Mouse (Mus musculus) lung, embryonic 15.5 days (tissue): ENCODE data around the gene Frmd4a. TPM values are rescaled to one million over a fixed set of nuclear protein-coding genes. Genes with fewer than 3 reads are reported as not detected.

Experiments
- ATAC-seq: fragments of 200-750 bp; cut with Nextera tagmentation; 2 replicates; pipeline ENCODE4 v1.8.0; 2017; ENCODE audit warnings: moderate number of reproducible peaks, borderline replicate concordance; ENCODE audit not compliant: low FRiP score, low TSS enrichment; ENCODE audit errors: extremely low read depth
- H3K27ac ChIP-seq: fragments of 300-500 bp; sonication (generic); 2 replicates; pipeline ENCODE4 v1.5.1; 2015; ENCODE audit warnings: moderate library complexity, mild to moderate bottlenecking, inconsistent platforms
- H3K27me3 ChIP-seq: fragments of 300-500 bp; sonication (generic); 2 replicates; pipeline ENCODE4 v1.6.1; 2015; ENCODE audit warnings: inconsistent platforms
- H3K36me3 ChIP-seq: fragments of 300-500 bp; sonication (generic); 2 replicates; pipeline ENCODE4 v1.6.1; 2015; ENCODE audit warnings: inconsistent platforms
- H3K4me1 ChIP-seq: fragments of 300-500 bp; sonication (generic); 2 replicates; pipeline ENCODE4 v1.6.1; 2015; ENCODE audit warnings: inconsistent platforms
- H3K4me2 ChIP-seq: fragments of 300-500 bp; sonication (generic); 2 replicates; pipeline ENCODE4 v1.6.1; 2015; ENCODE audit warnings: inconsistent platforms, mild to moderate bottlenecking, moderate library complexity
- H3K4me3 ChIP-seq: fragments of 300-500 bp; sonication (generic); 2 replicates; pipeline ENCODE4 v1.5.1; 2015; ENCODE audit warnings: mild to moderate bottlenecking, inconsistent platforms
- H3K9ac ChIP-seq: fragments of 300-500 bp; sonication (generic); 2 replicates; pipeline ENCODE4 v1.6.1; 2015; ENCODE audit warnings: inconsistent platforms
- H3K9me3 ChIP-seq: fragments of 300-500 bp; sonication (generic); 2 replicates; pipeline ENCODE4 v1.6.1; 2016; ENCODE audit warnings: inconsistent platforms
- WGBS: fragments of 180-500 bp; shearing (Covaris S2); methylation state at CpG from one replicate; pipeline ENCODE4 v1.1.7; 2015; 5-methylcytosine and 5-hydroxymethylcytosine counted together
- polyA plus RNA-seq: library from polyadenylated mRNA; unstranded; fragments of >200 nt; fragmentation: Nextera tagmentation; extraction: Ambion mirVana; gene quantifications from 2 replicates; pipeline ENCODE4 v1.2.1, GENCODE M21; 2015

Gene Frmd4a
- polyA plus RNA-seq, 1 experiment from 2014 or later = 33.5 TPM

DNA sequence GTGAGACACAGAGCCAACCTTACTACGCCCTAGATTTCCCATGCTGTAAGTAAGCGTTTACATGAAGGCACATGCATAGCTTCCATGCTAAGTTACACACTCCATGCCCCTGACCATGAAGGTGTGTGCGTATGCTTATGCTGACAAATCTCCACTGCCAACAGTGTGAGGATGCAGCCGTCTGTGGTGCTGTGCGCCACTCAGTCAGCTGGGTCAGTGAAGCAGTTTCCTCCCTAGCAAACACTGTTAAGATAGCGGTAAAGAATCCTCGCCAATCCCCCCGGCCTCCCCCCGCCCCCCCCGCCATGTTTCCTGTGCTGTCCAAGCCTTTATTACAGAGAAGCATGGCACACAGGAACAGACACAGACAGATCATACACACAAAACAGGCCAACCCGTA lies 612.0 kb downstream of the Frmd4a start:
- peaks cover 10% of the 10 kb centered on the region; the same call in 1 of the 2 replicates for H3K4me1 ChIP-seq
- no peaks in the 10 kb centered on the region for H3K9me3 ChIP-seq
- H3K4me3 ChIP-seq = no peak overlapping the region
- H3K36me3 ChIP-seq = peaks cover 34% of the 10 kb centered on the region
- no peak overlapping the region for H3K9ac ChIP-seq
- H3K4me2 ChIP-seq = no peak overlapping the region
- no peaks in the 10 kb centered on the region for H3K27me3 ChIP-seq
- no peak for ATAC-seq
- no peak overlapping the region for H3K27ac ChIP-seq
- WGBS = 83% methylated on average over 11 of the region's 11 CpGs

- H3K9me3 ChIP-seq = no peaks in the 10 kb centered on the region
- no peak overlapping the region for H3K4me2 ChIP-seq
- H3K9ac ChIP-seq = no peak overlapping the region
- peaks cover 10% of the 10 kb centered on the region; the same call in 1 of the 2 replicates for H3K4me1 ChIP-seq
- H3K4me3 ChIP-seq = no peak overlapping the region
- ATAC-seq = no peak
- no peak overlapping the region for H3K27ac ChIP-seq
- H3K27me3 ChIP-seq = no peaks in the 10 kb centered on the region
- WGBS = 93% methylated on average over 10 of the region's 10 CpGs
- peaks cover 39% of the 10 kb centered on the region for H3K36me3 ChIP-seq
Measured at GRCm38 (mm10) chr2:4630197-4630835, 612.8 kb downstream of the Frmd4a start.

DNA sequence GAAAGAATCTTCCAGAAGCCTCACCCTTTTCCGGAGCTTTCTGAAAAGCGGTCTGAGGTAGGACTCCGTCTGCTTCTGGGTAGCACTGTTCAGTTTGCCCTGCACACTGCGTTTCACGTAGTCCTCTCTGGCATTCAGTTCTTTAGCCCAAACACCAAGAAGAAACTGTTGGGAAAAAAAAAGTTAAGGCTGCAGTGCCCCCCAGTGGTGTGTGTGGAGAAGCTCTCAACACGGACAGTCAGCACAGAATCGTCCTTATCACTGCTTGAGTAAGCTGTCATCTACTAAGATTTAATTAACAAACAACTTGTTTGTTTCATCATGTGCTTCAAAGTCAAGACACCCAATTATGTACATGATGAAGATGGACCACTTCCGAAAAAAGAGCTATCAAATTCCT lies 618.3 kb downstream of the Frmd4a start:
- no peaks in the 10 kb centered on the region for H3K27me3 ChIP-seq
- 87% methylated on average over 8 of the region's 8 CpGs for WGBS
- H3K36me3 ChIP-seq = peaks cover 76% of the 10 kb centered on the region
- no peaks in the 10 kb centered on the region for H3K4me1 ChIP-seq
- H3K4me2 ChIP-seq = no peak overlapping the region
- no peak overlapping the region for H3K4me3 ChIP-seq
- no peak overlapping the region for H3K27ac ChIP-seq
- ATAC-seq = no peak
- no peaks in the 10 kb centered on the region for H3K9me3 ChIP-seq
- H3K9ac ChIP-seq = no peak overlapping the region

DNA sequence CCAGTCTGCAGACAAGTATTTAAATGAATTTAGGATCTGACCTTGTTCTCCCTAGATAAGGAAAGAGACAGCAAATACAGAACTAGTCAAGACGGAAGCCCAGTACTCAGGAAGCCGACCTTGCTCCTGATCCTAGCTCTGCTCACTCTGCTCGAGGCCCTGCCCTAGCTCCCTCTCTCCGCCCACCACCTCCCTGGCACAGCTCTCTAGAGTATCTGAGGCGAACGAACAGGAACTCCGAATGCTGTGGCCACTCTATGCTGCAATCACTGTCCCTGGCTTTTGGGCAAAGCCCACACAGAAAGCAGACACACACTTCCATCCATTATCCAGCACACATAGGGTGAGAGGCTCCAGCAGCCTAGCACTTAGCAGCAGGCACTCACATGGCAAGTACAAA lies 619.1 kb downstream of the Frmd4a start:
- Histone ChIP-seq H3K27ac (no peak overlapping the region), H3K9ac (no peak overlapping the region), H3K36me3 (peaks cover 81% of the 10 kb centered on the region), H3K9me3 (no peaks in the 10 kb centered on the region), H3K4me1 (no peaks in the 10 kb centered on the region), H3K27me3 (no peaks in the 10 kb centered on the region), H3K4me3 (no peak overlapping the region), H3K4me2 (no peak overlapping the region)
- no peak for ATAC-seq
- 81% methylated on average over 7 of the region's 7 CpGs for WGBS

DNA sequence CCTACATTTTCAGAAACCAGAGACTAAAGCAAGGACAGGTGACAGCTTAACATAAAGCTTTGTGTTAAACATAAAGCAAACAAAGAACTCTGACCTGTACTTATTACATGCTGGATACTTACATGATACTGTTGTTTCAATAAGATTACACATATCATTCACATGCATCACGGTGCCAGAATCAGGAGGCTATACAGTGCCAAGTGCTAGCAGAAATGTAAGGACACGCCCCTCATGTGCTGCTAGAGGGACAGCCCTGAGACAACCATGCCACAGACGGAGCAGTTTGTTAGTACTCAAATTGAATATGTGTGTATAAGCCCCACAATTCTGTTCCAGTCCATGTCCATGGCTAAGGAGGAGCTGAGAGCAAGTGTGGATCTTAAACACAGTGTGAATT lies 620.7 kb downstream of the Frmd4a start:
- Histone ChIP-seq H3K36me3 (peaks cover 83% of the 10 kb centered on the region), H3K9me3 (no peaks in the 10 kb centered on the region), H3K27ac (no peak overlapping the region), H3K27me3 (no peaks in the 10 kb centered on the region), H3K9ac (no peak overlapping the region), H3K4me2 (no peak overlapping the region), H3K4me3 (no peak overlapping the region), H3K4me1 (no peaks in the 10 kb centered on the region)
- ATAC-seq = no peak
- WGBS = 85% methylated on average over 3 of the region's 3 CpGs

DNA sequence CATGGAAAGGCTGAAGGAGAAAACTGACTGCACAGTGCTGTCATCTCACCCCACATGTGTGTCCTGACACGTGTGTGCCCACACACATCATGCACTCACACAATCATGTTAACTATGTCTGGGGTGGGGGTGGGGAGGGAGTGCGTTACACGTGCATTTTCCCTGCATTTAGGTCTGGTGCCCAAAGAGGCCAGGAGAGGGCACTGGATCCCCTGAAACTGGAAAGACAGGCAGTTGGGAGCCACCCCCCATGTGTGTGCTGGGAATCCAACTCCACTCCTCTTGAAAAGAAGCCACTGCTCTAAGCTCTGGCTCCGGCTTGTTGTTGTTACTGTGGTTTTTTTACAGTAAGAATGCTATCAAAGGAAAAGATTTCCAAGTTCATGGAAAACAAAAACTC lies 627.5 kb downstream of the Frmd4a start:
- Histone ChIP-seq H3K27ac (no peak overlapping the region), H3K4me2 (no peak overlapping the region), H3K4me3 (no peak overlapping the region), H3K9me3 (no peaks in the 10 kb centered on the region), H3K9ac (no peak overlapping the region), H3K36me3 (peaks cover 52% of the 10 kb centered on the region), H3K4me1 (peaks cover under 1% of the 10 kb centered on the region), H3K27me3 (no peaks in the 10 kb centered on the region)
- ATAC-seq = no peak
- 82% methylated on average over 4 of the region's 4 CpGs for WGBS

GRCm38 (mm10) chr2:4648094-4648493 lies 630.6 kb downstream of the Frmd4a start:
- H3K9ac ChIP-seq = no peak overlapping the region
- no peaks in the 10 kb centered on the region for H3K9me3 ChIP-seq
- no peak for ATAC-seq
- H3K4me1 ChIP-seq = peaks cover 11% of the 10 kb centered on the region
- H3K36me3 ChIP-seq = peaks cover 30% of the 10 kb centered on the region
- no peak overlapping the region for H3K4me3 ChIP-seq
- 0 out of 2 replicates have a peak overlapping the region, but pooled peaks have one; percentile 16 for H3K27ac ChIP-seq
- H3K4me2 ChIP-seq = no peak overlapping the region
- H3K27me3 ChIP-seq = no peaks in the 10 kb centered on the region
- WGBS = 61% methylated on average over 4 of the region's 4 CpGs

- H3K4me2 ChIP-seq = no peak overlapping the region
- no peak for ATAC-seq
- H3K36me3 ChIP-seq = peaks cover 24% of the 10 kb centered on the region
- 93% methylated on average over 2 of the region's 2 CpGs for WGBS
- H3K27ac ChIP-seq = no peak overlapping the region
- no peak overlapping the region for H3K9ac ChIP-seq
- peaks cover 11% of the 10 kb centered on the region for H3K4me1 ChIP-seq
- no peaks in the 10 kb centered on the region for H3K27me3 ChIP-seq
- no peak overlapping the region for H3K4me3 ChIP-seq
- H3K9me3 ChIP-seq = no peaks in the 10 kb centered on the region
Measured at GRCm38 (mm10) chr2:4649646-4650045, 632.1 kb downstream of the Frmd4a start.

DNA sequence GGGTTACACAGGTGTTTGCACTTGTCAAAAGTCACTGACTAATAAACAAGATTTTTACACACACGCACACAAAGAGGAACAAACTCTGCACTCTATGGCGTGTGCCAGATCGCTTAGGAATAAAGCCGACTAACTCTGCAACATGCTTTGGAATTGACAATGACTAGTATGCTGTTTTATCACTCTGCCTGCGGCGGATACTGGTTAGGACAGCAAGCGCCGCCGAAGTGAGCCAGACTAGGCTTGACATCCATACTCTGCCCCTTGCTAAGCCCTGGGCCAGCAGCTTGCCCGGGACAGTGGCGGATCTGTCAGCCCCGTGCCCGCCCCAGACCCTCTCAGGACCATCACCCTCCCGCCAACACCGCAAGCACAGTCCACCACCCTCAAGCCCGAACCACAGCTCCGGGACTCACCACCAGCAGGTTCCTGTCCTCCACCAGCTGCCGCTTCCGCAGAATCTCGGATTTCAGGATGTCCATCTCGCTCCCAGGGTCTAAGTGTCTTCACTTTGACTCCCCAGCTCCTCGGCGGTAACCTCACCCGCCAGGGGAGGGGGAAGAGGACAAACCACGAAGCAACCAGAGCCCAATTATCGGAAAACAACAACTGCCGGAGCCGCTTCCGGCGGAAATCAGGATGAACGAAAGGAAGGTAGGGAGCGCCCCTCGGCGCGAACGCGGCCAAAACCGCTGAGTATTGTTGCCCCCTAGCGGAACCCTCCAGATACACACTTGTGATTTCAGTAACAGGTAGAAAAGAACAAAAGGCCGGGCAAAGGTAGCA lies 634.2 kb downstream of the Frmd4a start, which contains the start of gene Prpf18:
TSS of gene Prpf18 (minus strand) at position 614 of the 786 bp plus-strand sequence.
- Histone ChIP-seq H3K4me2 (peak within 1 kb of the TSS; percentile 59), H3K36me3 (peaks cover 9% of the 10 kb centered on the region; the same call in 1 of the 2 replicates), H3K9ac (peak within 1 kb of the TSS; percentile 84), H3K27ac (peak within 1 kb of the TSS; percentile 21), H3K9me3 (no peaks in the 10 kb centered on the region), H3K27me3 (no peaks in the 10 kb centered on the region), H3K4me1 (peaks cover 11% of the 10 kb centered on the region), H3K4me3 (peak within 1 kb of the TSS; percentile 95)
- ATAC-seq = peak; percentile 79
- 1% methylated on average over 40 of the region's 40 CpGs for WGBS

- no peaks in the 10 kb centered on the region for H3K27me3 ChIP-seq
- no peak overlapping the region for H3K4me2 ChIP-seq
- H3K9me3 ChIP-seq = no peaks in the 10 kb centered on the region
- H3K4me3 ChIP-seq = no peak overlapping the region
- H3K4me1 ChIP-seq = no peaks in the 10 kb centered on the region
- H3K27ac ChIP-seq = no peak overlapping the region
- H3K9ac ChIP-seq = no peak overlapping the region
- no peaks in the 10 kb centered on the region for H3K36me3 ChIP-seq
- WGBS = 85% methylated on average over 2 of the region's 2 CpGs
- no peak for ATAC-seq
Measured at GRCm38 (mm10) chr2:4660677-4661076, 643.2 kb downstream of the Frmd4a start.
